Mouse (Mus musculus): ENCODE measurements at regions not wholly inside any gene's neighbourhood (a gene's known extent, or its start where the extent isn't known, plus 50 kb on each side); places are given as distances from the start of the nearest gene placed in this dataset.

GRCm38 (mm10) chr3:120865036-120865435, 306.5 kb downstream of the Rwdd3 start:
- no peak for TF ChIP-seq CTCF (IDR thresholded peaks at IDR 0.05; ENCODE audit: control insufficient read depth, insufficient read depth, insufficient read length)
- TF ChIP-seq FOSL1 (IDR thresholded peaks at IDR 0.05; ENCODE audit: insufficient read depth, low read length, poor library complexity, severe bottlenecking), result no peak
- no peak for TF ChIP-seq MYOG (IDR thresholded peaks at IDR 0.05; ENCODE audit: control insufficient read depth, extremely low read depth, insufficient read length)
- no peak for TF ChIP-seq MAX (IDR thresholded peaks at IDR 0.05)
- TF ChIP-seq CEBPB (IDR thresholded peaks at IDR 0.05; ENCODE audit: low read depth), result no peak
- no peak for TF ChIP-seq USF1 (IDR thresholded peaks at IDR 0.05; ENCODE audit: low read depth)
- no peak for TF ChIP-seq MYOD1 (IDR thresholded peaks at IDR 0.05; ENCODE audit: control insufficient read depth, insufficient read length, low read depth)

Data from C2C12 (cell line).